Mouse (Mus musculus) heart, embryonic 12.5 days (tissue): ENCODE measurements at regions not wholly inside any gene's neighbourhood (a gene's known extent, or its start where the extent isn't known, plus 50 kb on each side); places are given as distances from the start of the nearest gene placed in this dataset.
"Not testable (repeated sequence)": the region's sequence is repeated elsewhere in the genome, so short reads cannot be mapped to it uniquely, and the experiment has no call there.

Experiments
- ATAC-seq: fragments of 200-750 bp; cut with Nextera tagmentation; 2 replicates; pipeline ENCODE4 v1.8.0; 2017; ENCODE audit warnings: moderate TSS enrichment, moderate library complexity; ENCODE audit not compliant: insufficient number of reproducible peaks, low FRiP score
- H3K27ac ChIP-seq: fragments of 300-500 bp; sonication (generic); 2 replicates; pipeline ENCODE4 v1.5.1; 2016; ENCODE audit warnings: mild to moderate bottlenecking, moderate library complexity; ENCODE audit not compliant: poor library complexity, severe bottlenecking
- H3K27me3 ChIP-seq: fragments of 300-500 bp; sonication (generic); replicated peaks from 2 replicates; pipeline ENCODE4 v1.6.1; 2016; ENCODE audit warnings: mild to moderate bottlenecking, moderate library complexity
- H3K36me3 ChIP-seq: fragments of 300-500 bp; sonication (generic); 2 replicates; pipeline ENCODE4 v1.6.1; 2016; ENCODE audit warnings: mild to moderate bottlenecking, moderate library complexity
- H3K4me1 ChIP-seq: fragments of 300-500 bp; sonication (generic); replicated peaks from 2 replicates; pipeline ENCODE4 v1.6.1; 2016; ENCODE audit warnings: mild to moderate bottlenecking
- H3K4me2 ChIP-seq: fragments of 300-500 bp; sonication (generic); 2 replicates; pipeline ENCODE4 v1.6.1; 2016; ENCODE audit warnings: mild to moderate bottlenecking, moderate library complexity
- H3K4me3 ChIP-seq: fragments of 300-500 bp; sonication (generic); 2 replicates; pipeline ENCODE4 v1.5.1; 2016; ENCODE audit warnings: mild to moderate bottlenecking
- H3K9ac ChIP-seq: fragments of 300-500 bp; sonication (generic); 2 replicates; pipeline ENCODE4 v1.6.1; 2016; ENCODE audit warnings: mild to moderate bottlenecking, moderate library complexity
- H3K9me3 ChIP-seq: fragments of 300-500 bp; sonication (generic); replicated peaks from 2 replicates; pipeline ENCODE4 v1.6.1; 2016; ENCODE audit warnings: mild to moderate bottlenecking, moderate library complexity
- WGBS: fragments of 180-500 bp; shearing (Covaris S2); methylation state at CpG from one replicate; pipeline ENCODE4 v1.1.7; 2016; 5-methylcytosine and 5-hydroxymethylcytosine counted together

DNA sequence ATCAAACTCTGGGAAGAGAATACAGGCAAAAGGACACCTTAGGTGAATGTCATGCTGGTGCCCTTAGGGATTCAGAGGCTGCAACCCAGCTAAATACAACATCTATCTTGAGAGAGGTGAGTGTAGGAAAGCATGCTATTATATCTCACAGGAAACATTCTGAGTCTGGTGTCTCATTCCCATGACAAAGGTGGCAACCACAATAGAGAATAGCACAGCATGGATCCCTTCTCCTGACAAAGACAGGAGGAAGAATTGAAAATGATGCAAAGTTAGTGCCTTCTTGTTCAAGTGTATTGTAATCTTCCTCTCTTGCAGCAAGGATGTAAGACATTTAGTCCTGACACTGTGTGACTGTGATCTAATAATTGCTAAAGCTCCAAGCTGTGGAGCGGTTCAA lies 532.8 kb downstream of the Tfec start:
- Histone ChIP-seq H3K27ac (no peak overlapping the region), H3K4me2 (no peak overlapping the region), H3K36me3 (no peaks in the 10 kb centered on the region), H3K9me3 (no peaks in the 10 kb centered on the region), H3K9ac (no peak overlapping the region), H3K4me1 (no peaks in the 10 kb centered on the region), H3K4me3 (no peak overlapping the region), H3K27me3 (no peaks in the 10 kb centered on the region)
- WGBS, result 87% methylated on average over 1 of the region's 1 CpGs
- ATAC-seq, result no peak

DNA sequence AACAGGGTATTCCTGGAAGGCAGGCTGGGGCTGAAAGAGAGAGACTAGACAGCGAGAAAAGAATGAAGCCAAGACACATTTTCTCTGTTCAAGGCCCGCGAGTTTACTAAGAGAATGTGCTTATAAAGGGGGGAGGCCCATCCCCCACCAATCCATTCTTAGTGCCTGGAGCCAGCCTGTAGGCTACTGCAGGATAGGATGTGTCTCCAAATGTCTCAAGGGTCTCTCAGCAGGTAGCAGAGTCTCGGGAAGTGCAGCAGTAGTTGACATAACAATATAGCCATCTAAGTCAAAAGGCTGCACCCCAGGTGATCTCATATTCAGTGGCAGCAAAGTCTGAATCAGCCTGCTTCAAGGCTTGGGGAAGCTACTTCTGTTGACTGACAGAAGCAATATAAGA lies 536.2 kb downstream of the Tfec start:
- H3K4me1 ChIP-seq, result no peaks in the 10 kb centered on the region
- H3K4me2 ChIP-seq, result no peak overlapping the region
- no peaks in the 10 kb centered on the region for H3K9me3 ChIP-seq
- 59% methylated on average over 4 of the region's 4 CpGs for WGBS
- no peak overlapping the region for H3K27ac ChIP-seq
- ATAC-seq, result no peak
- no peaks in the 10 kb centered on the region for H3K27me3 ChIP-seq
- H3K4me3 ChIP-seq, result no peak overlapping the region
- no peaks in the 10 kb centered on the region for H3K36me3 ChIP-seq
- no peak overlapping the region for H3K9ac ChIP-seq

DNA sequence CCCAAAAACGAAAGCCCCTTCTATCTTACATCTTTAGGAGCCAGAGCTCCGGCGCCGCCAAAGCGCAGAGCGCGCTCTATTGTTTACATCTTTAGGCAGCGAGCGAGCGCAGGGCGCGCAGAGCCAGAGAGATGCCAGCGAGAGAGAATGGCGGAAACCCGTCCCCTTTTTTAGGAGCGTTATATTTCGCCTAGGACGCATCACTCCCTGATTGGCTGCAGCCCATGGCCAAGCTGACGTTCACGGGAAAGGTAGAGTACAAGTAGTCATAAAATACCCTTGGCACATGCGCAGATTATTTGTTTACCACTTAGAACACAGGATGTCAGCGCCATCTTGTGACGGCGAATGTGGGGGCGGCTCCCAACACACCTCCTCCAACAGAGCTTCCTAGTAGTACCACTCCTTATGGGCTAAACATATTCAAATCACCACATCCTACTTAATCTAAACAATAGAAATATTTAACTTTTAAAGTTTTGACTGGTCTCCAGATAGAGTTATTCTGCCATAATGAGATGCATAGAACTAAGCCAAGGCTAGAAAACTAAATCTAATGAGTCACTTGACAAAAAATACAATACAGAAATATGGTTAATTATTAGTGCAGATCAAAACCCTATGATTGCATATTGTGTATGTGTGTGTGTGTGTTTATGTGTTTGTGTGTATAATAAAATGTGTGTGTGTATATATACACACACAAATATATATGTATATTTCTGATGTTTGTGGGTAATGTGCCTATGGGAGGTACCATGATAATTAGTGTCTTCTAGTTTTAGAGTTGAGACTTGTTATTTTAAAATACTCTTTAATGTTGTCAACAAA lies 538.1 kb downstream of the Tfec start:
- not testable (repeated sequence) for H3K27me3 ChIP-seq, ATAC-seq, H3K36me3 ChIP-seq, H3K9ac ChIP-seq, H3K4me1 ChIP-seq, H3K9me3 ChIP-seq, H3K4me2 ChIP-seq, H3K27ac ChIP-seq
- peak overlapping the region; percentile 44 for H3K4me3 ChIP-seq
- 45% methylated on average over 25 of the region's 25 CpGs for WGBS

DNA sequence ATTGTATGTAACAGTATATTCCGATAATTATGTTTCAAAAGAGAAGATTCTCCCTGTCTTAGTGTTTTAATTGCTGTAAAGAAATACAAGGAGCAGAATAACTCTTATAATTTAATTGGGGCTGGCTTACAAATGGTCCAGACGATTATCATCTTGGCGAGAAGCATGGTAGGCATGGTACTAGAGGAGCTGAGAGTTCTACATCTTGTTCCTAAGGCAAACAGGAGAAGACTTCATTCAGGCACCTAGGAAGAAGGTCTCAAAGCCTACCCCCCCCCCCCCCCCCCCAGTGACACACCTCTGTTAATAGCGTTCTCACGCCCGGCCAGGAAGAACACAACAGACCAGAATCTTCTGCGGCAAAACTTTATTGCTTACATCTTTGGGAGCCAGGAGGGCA lies 538.8 kb downstream of the Tfec start:
- H3K27ac ChIP-seq, result no peak overlapping the region
- no peaks in the 10 kb centered on the region for H3K4me1 ChIP-seq
- no peaks in the 10 kb centered on the region for H3K27me3 ChIP-seq
- H3K9ac ChIP-seq, result peak overlapping the region; percentile 41; the same call in 1 of the 2 replicates
- no peak for ATAC-seq
- peak overlapping the region; percentile 44 for H3K4me3 ChIP-seq
- WGBS, result 45% methylated on average over 7 of the region's 7 CpGs
- H3K36me3 ChIP-seq, result no peaks in the 10 kb centered on the region
- no peaks in the 10 kb centered on the region for H3K9me3 ChIP-seq
- peak overlapping the region; percentile 62 for H3K4me2 ChIP-seq

DNA sequence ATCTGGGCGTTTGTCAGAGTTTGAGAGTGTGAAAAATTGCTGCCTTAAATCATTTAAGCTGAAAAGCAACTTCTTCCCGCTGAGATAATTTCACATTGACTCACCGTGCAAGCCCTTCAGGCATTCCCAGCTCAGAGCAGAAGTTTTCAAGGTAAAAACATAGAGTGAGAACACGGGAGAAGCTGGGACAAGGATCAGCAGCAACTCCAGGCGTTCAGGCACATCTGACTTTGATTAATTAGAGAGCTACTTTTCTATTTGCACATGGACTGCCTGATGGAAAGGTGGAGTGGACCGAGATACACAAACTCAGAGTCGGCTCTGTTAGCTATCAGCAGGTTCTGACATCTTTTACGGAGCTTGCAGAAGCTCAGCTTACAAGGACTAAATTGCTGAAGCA lies 564.6 kb downstream of the Tfec start:
- Histone ChIP-seq H3K4me1 (no peaks in the 10 kb centered on the region), H3K9me3 (no peaks in the 10 kb centered on the region), H3K4me3 (no peak overlapping the region), H3K27me3 (no peaks in the 10 kb centered on the region), H3K27ac (no peak overlapping the region), H3K4me2 (peak overlapping the region; percentile 12; the same call in 1 of the 2 replicates), H3K9ac (no peak overlapping the region), H3K36me3 (no peaks in the 10 kb centered on the region)
- 32% methylated on average over 8 of the region's 8 CpGs for WGBS
- ATAC-seq, result no peak

DNA sequence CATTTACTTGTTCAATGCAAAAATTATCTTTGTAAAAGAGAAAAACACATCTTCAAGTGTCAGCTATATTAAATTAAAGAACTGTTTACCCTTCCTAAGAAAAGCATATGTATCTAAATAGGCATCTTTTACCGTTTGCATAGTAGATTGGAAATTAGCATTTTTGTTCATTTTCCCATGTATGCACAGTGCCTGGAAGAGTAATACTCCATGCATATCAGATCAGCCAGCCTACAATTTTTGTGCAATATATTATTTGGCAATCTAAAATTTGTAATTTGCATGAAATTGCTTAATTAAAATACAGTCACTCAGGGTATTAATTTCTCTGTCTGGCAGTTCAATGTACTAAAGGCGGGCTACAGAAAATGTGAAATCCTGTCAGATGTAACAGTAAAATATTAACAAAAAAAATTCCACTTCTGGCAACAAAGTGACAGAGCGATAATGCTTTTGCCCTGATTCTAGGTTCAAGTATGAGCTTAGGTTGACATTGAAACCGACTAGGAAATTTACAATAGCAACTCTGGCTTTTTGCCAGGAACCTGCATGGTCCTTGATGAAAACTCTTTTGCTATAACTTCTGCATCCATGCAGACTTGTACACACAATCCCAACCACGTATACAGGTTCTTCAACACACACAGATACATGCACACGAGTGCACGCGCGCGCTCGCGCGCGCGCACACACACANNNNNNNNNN lies 583.8 kb downstream of the Tfec start:
- no peak overlapping the region for H3K27ac ChIP-seq
- H3K9ac ChIP-seq, result no peak overlapping the region
- no peaks in the 10 kb centered on the region for H3K4me1 ChIP-seq
- H3K9me3 ChIP-seq, result no peaks in the 10 kb centered on the region
- no peaks in the 10 kb centered on the region for H3K36me3 ChIP-seq
- no peaks in the 10 kb centered on the region for H3K27me3 ChIP-seq
- no peak overlapping the region for H3K4me3 ChIP-seq
- no peak overlapping the region for H3K4me2 ChIP-seq
- 91% methylated on average over 15 of the region's 15 CpGs for WGBS
- no peak for ATAC-seq

DNA sequence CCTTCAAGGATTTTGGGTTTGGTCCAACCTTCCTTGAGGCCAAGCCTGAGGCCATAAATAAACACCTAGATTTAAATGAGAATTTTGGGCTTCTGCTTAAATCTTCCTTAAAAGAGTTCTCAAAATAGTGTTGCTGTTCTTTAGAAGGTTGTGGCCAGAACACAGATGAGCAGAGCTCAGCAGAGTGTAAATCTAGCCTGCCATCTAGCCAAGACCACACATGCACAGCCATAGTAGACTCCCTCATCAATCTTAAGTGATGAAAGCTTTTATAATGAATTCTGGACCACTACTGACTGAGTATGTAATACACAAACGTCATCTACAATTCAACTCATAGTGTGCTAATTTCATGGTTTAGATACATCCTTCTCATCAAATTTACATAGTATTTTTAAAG lies 585.3 kb downstream of the Tfec start:
- Histone ChIP-seq H3K36me3 (no peaks in the 10 kb centered on the region), H3K9ac (no peak overlapping the region), H3K27ac (no peak overlapping the region), H3K4me3 (no peak overlapping the region), H3K4me1 (no peaks in the 10 kb centered on the region), H3K4me2 (no peak overlapping the region), H3K9me3 (no peaks in the 10 kb centered on the region), H3K27me3 (no peaks in the 10 kb centered on the region)
- 40% methylated on average over 1 of the region's 1 CpGs for WGBS
- no peak for ATAC-seq

DNA sequence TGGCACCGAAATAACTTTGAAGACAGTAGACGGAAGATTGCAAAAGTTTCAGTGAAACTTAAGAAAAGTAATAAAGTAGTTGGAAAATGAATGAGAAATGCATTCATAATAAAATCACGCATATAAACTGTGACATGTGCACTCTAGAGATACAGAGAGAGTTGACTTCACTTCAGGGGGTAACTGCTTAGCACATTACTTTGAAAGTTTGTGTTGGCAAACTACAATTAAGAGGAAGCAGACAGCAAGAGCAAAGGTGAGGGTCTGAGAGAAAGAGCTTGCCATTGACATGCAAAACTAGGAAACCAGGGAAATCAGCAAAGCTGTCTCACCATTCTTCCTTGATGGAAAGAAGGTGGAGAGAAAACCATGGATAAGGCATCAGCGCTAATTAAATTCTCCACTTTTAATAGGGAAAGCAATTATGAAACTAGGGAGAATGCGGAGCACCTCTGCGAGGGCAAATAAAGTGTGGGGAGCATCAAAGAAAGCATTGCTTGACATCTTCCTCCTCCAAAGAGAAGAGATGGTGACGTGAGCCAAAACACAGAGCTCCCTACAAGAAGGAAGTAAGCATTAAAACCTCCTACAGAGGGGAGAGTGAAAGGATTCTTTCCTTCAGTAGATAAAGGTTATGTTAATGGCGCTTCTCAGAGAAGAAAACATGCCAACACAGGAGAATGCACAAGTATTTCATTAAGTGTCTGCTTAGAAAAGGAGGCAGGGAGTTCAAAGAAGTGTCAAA lies 563.0 kb downstream of the Mdfic start:
- Histone ChIP-seq H3K4me2 (no peak overlapping the region), H3K9ac (no peak overlapping the region), H3K27ac (no peak overlapping the region), H3K9me3 (no peaks in the 10 kb centered on the region), H3K4me1 (no peaks in the 10 kb centered on the region), H3K36me3 (no peaks in the 10 kb centered on the region), H3K4me3 (no peak overlapping the region), H3K27me3 (no peaks in the 10 kb centered on the region)
- WGBS, result 52% methylated on average over 8 of the region's 8 CpGs
- no peak for ATAC-seq

DNA sequence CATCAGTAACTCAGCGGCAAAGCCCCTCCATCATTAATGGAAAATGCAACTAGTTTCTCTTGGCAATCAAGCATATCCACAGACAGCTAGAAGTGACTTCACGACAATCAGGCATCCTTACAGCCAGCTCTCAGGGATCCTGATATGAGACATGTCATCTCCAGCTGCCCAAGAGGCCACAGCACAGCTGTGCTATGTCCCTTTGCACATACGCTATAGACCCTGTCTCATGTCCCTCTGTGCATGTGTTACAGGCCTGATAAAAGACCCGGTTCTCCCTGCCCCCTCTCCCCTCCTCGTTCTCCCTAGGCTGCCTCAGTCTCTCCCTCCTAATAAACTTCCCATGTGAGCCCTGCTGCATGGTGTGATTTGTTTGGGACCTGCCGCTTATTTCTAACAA lies 561.5 kb downstream of the Mdfic start:
- Histone ChIP-seq H3K9ac (no peak overlapping the region), H3K4me1 (no peaks in the 10 kb centered on the region), H3K4me3 (no peak overlapping the region), H3K27ac (no peak overlapping the region), H3K9me3 (no peaks in the 10 kb centered on the region), H3K27me3 (no peaks in the 10 kb centered on the region), H3K36me3 (no peaks in the 10 kb centered on the region), H3K4me2 (no peak overlapping the region)
- WGBS, result 72% methylated on average over 6 of the region's 6 CpGs
- ATAC-seq, result no peak
